In genomic region chr16:36571942-36572341, GRCm38 (mm10) we compare ENCODE assay signal across 22 mouse cellular contexts. TPM values are rescaled to one million over a fixed set of nuclear protein-coding genes. Genes with fewer than 3 reads are reported as not detected.
A peak's percentile ranks its signal among the peaks of the same experiment; 100 is the strongest.
DNase-seq lines count a peak whose midpoint lies in the region; ATAC-seq and TF ChIP-seq lines count a peak whose summit lies in the region.
"Had no signal": no experiment of that assay in that cellular context is flagged by ENCODE, and none has a peak within 500 bp of the region (broad histone marks: within the 10 kb centered on the region; RNA-seq: fewer than 3 reads in every experiment).

No protein-coding gene starts in this region.

- no peak for TF ChIP-seq EP300 in CH12.LX (IDR thresholded peaks at IDR 0.05; ENCODE audit: low read length)

- no peaks in the 10 kb centered on the region for H3K27me3 ChIP-seq in CH12.LX (replicated peaks)
- H3K27me3 ChIP-seq in liver, embryonic 12.5 days (replicated peaks): no peaks in the 10 kb centered on the region
- H3K27me3 ChIP-seq: embryonic facial prominence, embryonic 12.5 days; forebrain, embryonic 15.5 days; heart, embryonic 13.5 days; hindbrain, embryonic 15.5 days had no signal

- H3K9ac ChIP-seq in CH12.LX (ENCODE audit: insufficient read depth, low read depth): peak overlapping the region; percentile 12; the same call in 1 of the 2 replicates
- H3K9ac ChIP-seq in liver, embryonic 12.5 days: no peak overlapping the region
- H3K9ac ChIP-seq: embryonic facial prominence, embryonic 12.5 days; forebrain, embryonic 15.5 days; heart, embryonic 13.5 days; hindbrain, embryonic 15.5 days had no signal

- dilution Hi-C loops in CH12.LX (cut with MboI; ENCODE audit: extremely low pct_ligation_motif_present, extremely low pct_unique_long_range_greater_than_20kb, low sequenced_read_pairs): no loop called here

- no peaks in the 10 kb centered on the region for H3K36me3 ChIP-seq in CH12.LX (replicated peaks in 1 of 2; ENCODE audit: control insufficient read depth in 1 of 2, insufficient read depth in 1 of 2, low read length in 1 of 2)
- H3K36me3 ChIP-seq in liver, embryonic 12.5 days: no peaks in the 10 kb centered on the region
- H3K36me3 ChIP-seq: embryonic facial prominence, embryonic 12.5 days; forebrain, embryonic 15.5 days; heart, embryonic 13.5 days; hindbrain, embryonic 15.5 days had no signal

- 0 out of 2 replicates have a peak overlapping the region, but pooled peaks have one; percentile 23 for H3K4me2 ChIP-seq in CH12.LX (ENCODE audit: insufficient read depth, low read depth, poor library complexity, severe bottlenecking)
- H3K4me2 ChIP-seq in liver, embryonic 12.5 days: no peak overlapping the region
- H3K4me2 ChIP-seq: embryonic facial prominence, embryonic 12.5 days; forebrain, embryonic 15.5 days; heart, embryonic 13.5 days; hindbrain, embryonic 15.5 days had no signal

- TF ChIP-seq RAD21 in CH12.LX (IDR thresholded peaks at IDR 0.05; ENCODE audit: low read depth, low read length): no peak

- peaks cover 3 to 5% of the 10 kb centered on the region in 2 experiments; a peak in 2 of 4 replicates for H3K4me1 ChIP-seq in CH12.LX (ENCODE audit: control insufficient read depth in 1 of 2, insufficient read depth in 2 of 2)
- no peaks in the 10 kb centered on the region for H3K4me1 ChIP-seq in liver, embryonic 12.5 days
- H3K4me1 ChIP-seq: embryonic facial prominence, embryonic 12.5 days; forebrain, embryonic 15.5 days; heart, embryonic 13.5 days; hindbrain, embryonic 15.5 days had no signal

- WGBS in liver, embryonic 12.5 days (ENCODE audit: insufficient replicate concordance): 55% methylated on average over 8 of the region's 8 CpGs

- TF ChIP-seq POLR2A in CH12.LX (IDR thresholded peaks at IDR 0.05; ENCODE audit: low read depth, low read length): no peak

- H3K79me2 ChIP-seq in CH12.LX (replicated peaks; ENCODE audit: control insufficient read depth, extremely low read depth, insufficient read depth, poor library complexity, severe bottlenecking): no peaks in the 10 kb centered on the region

- peak; percentile 15 for DNase-seq in adrenal gland, adult 2 months
- DNase-seq in adrenal gland, postnatal 25 days: no peak
- DNase-seq in urinary bladder, postnatal 14 days (ENCODE audit: low spot score): peak; percentile 13
- DNase-seq in urinary bladder, postnatal 4 days (ENCODE audit: low spot score in 2 of 2): no peak
- no peak for DNase-seq in CH12.LX (ENCODE audit: extremely low read depth)
- DNase-seq in cerebellum, postnatal 25 days: no peak
- DNase-seq: adrenal gland, postnatal 36 days; cerebellum, adult 11 months; cerebellum, adult 8-10 months; cerebellum, postnatal 14 days; gastrocnemius, postnatal 14 days; heart, postnatal 36 days had no signal

- no peak overlapping the region for H3K27ac ChIP-seq in CH12.LX (ENCODE audit: insufficient read depth, low read depth)
- H3K27ac ChIP-seq in liver, embryonic 12.5 days: no peak overlapping the region
- H3K27ac ChIP-seq: embryonic facial prominence, embryonic 12.5 days; forebrain, embryonic 15.5 days; heart, embryonic 13.5 days; hindbrain, embryonic 15.5 days had no signal

- no peak for TF ChIP-seq CTCF in CH12.LX (conservative IDR thresholded peaks at IDR 0.05 in 1 of 2, IDR thresholded peaks at IDR 0.05 in 1 of 2; ENCODE audit: low read depth in 2 of 2, low read length in 2 of 2)

- in situ Hi-C loops in CH12.LX (cut with MboI; ENCODE audit: low pct_ligation_motif_present, low pct_unique_long_range_greater_than_20kb, low sequenced_read_pairs): no loop called here

- no peak for ATAC-seq in liver, embryonic 12.5 days
- ATAC-seq: activated CD4-positive, CD25-positive, alpha-beta regulatory T cell, adult 4 months; forebrain, embryonic 15.5 days; Patski had no signal

- H3K9me3 ChIP-seq in CH12.LX (replicated peaks; ENCODE audit: low read length): no peaks in the 10 kb centered on the region
- H3K9me3 ChIP-seq in liver, embryonic 12.5 days (replicated peaks): no peaks in the 10 kb centered on the region
- H3K9me3 ChIP-seq: embryonic facial prominence, embryonic 12.5 days; forebrain, embryonic 15.5 days; heart, embryonic 13.5 days; hindbrain, embryonic 15.5 days had no signal

- no peak overlapping the region for H3K4me3 ChIP-seq in CH12.LX (replicated peaks in 1 of 3; ENCODE audit: low read depth in 2 of 3, low read length in 2 of 3, poor library complexity in 1 of 3)
- no peak overlapping the region for H3K4me3 ChIP-seq in liver, embryonic 12.5 days
- H3K4me3 ChIP-seq: embryonic facial prominence, embryonic 12.5 days; forebrain, embryonic 15.5 days; heart, embryonic 13.5 days; hindbrain, embryonic 15.5 days had no signal

TF ChIP-seq in CH12.LX, 34 proteins besides CTCF, POLR2A, EP300 and RAD21:
- TF ChIP-seq CHD1 (IDR thresholded peaks at IDR 0.05; ENCODE audit: low read depth, low read length) (no peak), MAFK (IDR thresholded peaks at IDR 0.05; ENCODE audit: insufficient replicate concordance, low read length) (peak; percentile 94)

RNA-seq across cellular contexts. Expression of gene Casr, which starts 10.0 kb away (rescaled TPM):
- total RNA-seq in adrenal gland, adult 2 months (2021): not detected
- not detected in 2 replicates for polyA plus RNA-seq in adrenal gland, adult 2 months (2012; rRNA removed)
- not detected in 2 replicates for total RNA-seq in adrenal gland, postnatal 25 days (2021)
- total RNA-seq in CH12.LX (2012; rRNA removed) (0.34 and 0.59 TPM in 2 replicates), CH12.LX (2014; rRNA removed) (0.19 and 0.35 TPM in 2 replicates)
- polyA plus RNA-seq in CH12.LX (2012; ENCODE audit: insufficient read length, low read depth): 0.55 and 0.63 TPM in 2 replicates
- not detected in 2 replicates for polyA plus RNA-seq in liver, embryonic 12.5 days (2016; fragmentation: Nextera tagmentation; extraction: Ambion mirVana)
- total RNA-seq: adrenal gland, adult 18-20 months; adrenal gland, postnatal 36 days had no signal
- polyA plus RNA-seq: activated CD4-positive, CD25-positive, alpha-beta regulatory T cell, adult 4 months; heart, postnatal 0 days; hindbrain, embryonic 11.5 days had no signal

Comparison
In these comparisons a context has a peak if more than half of its experiments do, and no peak if none do; other contexts are left out.
1. DNase-seq: peak in adrenal gland, adult 2 months (single experiment) and urinary bladder, postnatal 14 days (single experiment); none in adrenal gland, postnatal 25 days (single experiment), urinary bladder, postnatal 4 days (0 of 2), CH12.LX (single experiment) and cerebellum, postnatal 25 days (0 of 2).